Mouse (Mus musculus) kidney, postnatal 10 days (tissue): ENCODE data around the gene Ifitm7.
"Not testable (repeated sequence)": the region's sequence is repeated elsewhere in the genome, so short reads cannot be mapped to it uniquely, and the experiment has no call there.

ENCODE experiments used
- DNase-seq: peaks from one replicate; pipeline ENCODE4 v3.0.0; 2021; ENCODE audit warnings: mixed read lengths

The Ifitm7 gene

DNA sequence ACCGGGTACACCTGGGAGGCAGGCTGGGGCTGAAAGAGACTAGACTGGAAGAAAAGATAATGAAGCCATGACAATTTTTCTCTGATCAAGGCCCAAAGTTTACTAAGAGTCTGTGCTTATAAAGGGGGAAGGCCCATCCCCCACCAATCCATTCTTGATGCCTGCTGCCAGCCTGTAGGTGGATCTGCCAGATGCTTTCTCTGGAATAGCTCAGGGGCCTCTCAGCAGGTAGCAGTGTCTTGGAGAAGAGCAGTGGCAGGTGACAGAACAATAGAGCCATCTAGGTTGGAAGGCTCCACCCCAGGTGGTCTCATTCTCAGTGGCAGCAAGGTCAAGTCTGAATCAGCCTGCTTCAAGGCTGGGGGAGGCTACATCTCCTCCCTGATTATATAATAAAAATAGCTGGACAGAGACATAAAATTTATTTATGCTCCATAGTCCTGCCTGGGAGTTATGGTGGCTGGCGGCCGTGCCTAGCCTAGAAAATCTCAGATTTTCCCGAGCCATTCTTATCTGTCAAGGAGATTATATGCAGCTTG lies 10.3 kb downstream of the Ifitm7 start:
- not testable (repeated sequence) for DNase-seq

- no peak for DNase-seq
These were observed 14.6 kb downstream of the Ifitm7 start for GRCm38 (mm10) chr16:13972051-13972450.

GRCm38 (mm10) chr16:13969096-13969495 lies 17.6 kb downstream of the Ifitm7 start:
- DNase-seq = no peak

DNA sequence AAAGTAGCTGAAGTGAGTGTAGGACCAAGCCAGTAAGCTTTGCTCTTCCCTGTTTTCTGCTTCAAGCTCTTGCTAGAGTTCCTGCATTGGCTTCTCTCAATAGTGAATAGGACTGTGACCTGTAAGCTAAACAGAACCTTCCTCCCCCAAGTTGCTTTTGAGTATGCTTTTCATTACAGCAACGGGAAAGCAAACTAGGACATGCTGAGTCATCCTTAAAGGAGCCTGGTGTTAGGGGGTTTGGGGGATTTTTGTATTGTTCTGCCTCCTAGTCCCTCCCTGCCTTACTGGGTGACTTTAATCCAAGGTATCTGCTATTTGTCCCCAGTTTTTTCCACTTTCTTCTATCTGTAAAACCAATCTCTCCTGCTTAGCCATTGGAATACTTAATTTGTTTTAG lies 24.6 kb downstream of the Ifitm7 start:
- DNase-seq = no peak

- no peak for DNase-seq
These were observed 35.4 kb downstream of the Ifitm7 start for GRCm38 (mm10) chr16:13951245-13951644.

- DNase-seq = no peak
These were observed 40.4 kb downstream of the Ifitm7 start for GRCm38 (mm10) chr16:13946306-13946705.

DNA sequence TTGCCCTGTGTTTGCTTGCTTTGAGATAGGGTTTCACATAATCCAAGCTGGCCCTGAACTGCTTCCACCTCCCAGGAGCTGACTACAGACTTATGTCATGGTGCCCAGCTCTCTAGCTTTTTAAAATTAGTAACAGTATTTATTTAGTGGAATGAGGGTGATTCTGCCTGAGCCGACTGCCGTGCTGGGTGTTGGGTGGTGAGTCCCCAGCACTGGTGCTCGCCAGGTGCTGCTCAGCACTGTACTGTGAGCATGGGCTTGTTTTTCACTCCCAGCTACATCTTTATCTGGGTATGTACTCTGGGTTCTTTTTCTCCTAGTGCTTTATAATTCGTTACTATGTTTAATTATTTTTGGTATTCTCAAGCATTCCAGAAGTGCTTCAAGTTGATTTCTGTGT lies 41.5 kb downstream of the Ifitm7 start:
- no peak for DNase-seq

- DNase-seq = no peak
These were observed 41.9 kb downstream of the Ifitm7 start for GRCm38 (mm10) chr16:13944752-13945151.

GRCm38 (mm10) chr16:13944178-13944577 lies 42.5 kb downstream of the Ifitm7 start:
- no peak for DNase-seq

DNA sequence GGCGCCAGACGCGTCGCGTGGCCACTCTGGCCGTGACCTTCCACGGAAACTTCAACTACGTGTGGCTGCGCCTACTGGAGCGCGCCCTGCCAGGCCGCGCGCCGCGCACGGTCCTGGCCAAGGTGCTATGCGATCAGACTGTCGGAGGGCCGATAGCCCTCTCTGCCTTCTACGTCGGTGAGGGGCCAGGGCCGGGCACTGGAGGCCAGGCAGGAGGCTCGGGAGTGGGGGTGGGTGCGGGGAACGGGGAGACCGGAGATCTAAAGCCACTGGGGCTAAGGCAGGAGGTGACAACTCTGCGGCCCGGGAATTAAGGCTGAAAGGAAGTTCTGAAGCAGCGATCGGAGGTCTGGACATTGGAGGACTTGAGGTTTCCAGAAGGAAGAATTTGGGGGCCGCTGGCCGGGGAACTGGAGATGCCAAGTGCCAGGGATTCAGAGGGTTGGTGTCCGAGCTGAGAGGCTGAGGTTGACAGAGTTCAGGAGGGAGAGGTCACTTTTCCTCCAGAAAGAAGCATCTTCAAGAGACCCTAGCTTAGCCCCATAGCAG lies 45.8 kb downstream of the Ifitm7 start:
- no peak for DNase-seq

- peak; percentile 83 for DNase-seq
These were observed 46.4 kb downstream of the Ifitm7 start for GRCm38 (mm10) chr16:13940139-13940846.
